Mouse (Mus musculus) MEL (cell line): ENCODE measurements around the gene Zfp28. TPM values are rescaled to one million over a fixed set of nuclear protein-coding genes. Genes with fewer than 3 reads are reported as not detected.

Experiments used
- DNase-seq: peaks from one replicate; pipeline ENCODE4 v3.0.0; 2011; ENCODE audit warnings: low read depth, low spot score
- H3K27ac ChIP-seq: 2 replicates; pipeline ENCODE4 v1.5.1; 2012; ENCODE audit warnings: low read depth, mild to moderate bottlenecking, control low read depth, low read length, moderate library complexity; ENCODE audit not compliant: control insufficient read depth
- H3K27me3 ChIP-seq, 2 experiments: fragments of 150-350 bp in 1 of 2; sonication (generic) in 1 of 2; 2 replicates each; pipeline ENCODE4 v1.6.1; 2012; ENCODE audit warnings: low read length in 2 of 2, mild to moderate bottlenecking in 2 of 2, improper control_type of control experiment in 1 of 2, moderate library complexity in 1 of 2; ENCODE audit not compliant: insufficient read depth in 2 of 2, control insufficient read depth in 1 of 2
- H3K36me3 ChIP-seq, 2 experiments: 2 replicates each; pipeline ENCODE4 v1.6.1; 2012 to 2014; ENCODE audit warnings: low read length in 2 of 2, improper control_type of control experiment in 1 of 2, inconsistent platforms in 1 of 2, mild to moderate bottlenecking in 1 of 2; ENCODE audit not compliant: insufficient read depth in 2 of 2, control insufficient read depth in 1 of 2
- H3K4me1 ChIP-seq, 2 experiments: fragments of 150-350 bp in 1 of 2; sonication (generic) in 1 of 2; 2 replicates each; pipeline ENCODE4 v1.6.1; 2012; ENCODE audit warnings: low read length in 2 of 2, improper control_type of control experiment in 1 of 2, mild to moderate bottlenecking in 1 of 2; ENCODE audit not compliant: insufficient read depth in 2 of 2, control insufficient read depth in 1 of 2
- H3K4me3 ChIP-seq, 2 experiments: fragments of 150-350 bp in 1 of 2; sonication (generic) in 1 of 2; 2 replicates each; pipeline ENCODE4 v1.5.1; 2012; ENCODE audit warnings: low read depth in 2 of 2, low read length in 2 of 2, mild to moderate bottlenecking in 2 of 2, moderate library complexity in 2 of 2, control low read depth in 1 of 2, improper control_type of control experiment in 1 of 2; ENCODE audit not compliant: control insufficient read depth in 1 of 2, insufficient read depth in 1 of 2
- H3K79me2 ChIP-seq: 2 replicates; pipeline ENCODE4 v1.6.1; 2012; ENCODE audit warnings: mild to moderate bottlenecking, low read length, moderate library complexity; ENCODE audit not compliant: control insufficient read depth, poor library complexity, insufficient read depth
- H3K9ac ChIP-seq: 2 replicates; pipeline ENCODE4 v1.6.1; 2012; ENCODE audit warnings: low read depth, mild to moderate bottlenecking, control low read depth, low read length, moderate library complexity; ENCODE audit not compliant: control insufficient read depth, poor library complexity, severe bottlenecking
- H3K9me3 ChIP-seq: fragments of 150-350 bp; sonication (generic); replicated peaks from 2 replicates; pipeline ENCODE4 v1.6.1; 2012; ENCODE audit warnings: mild to moderate bottlenecking, low read length, improper control_type of control experiment, moderate library complexity; ENCODE audit not compliant: insufficient read depth
- BHLHE40 ChIP-seq: IDR thresholded peaks from 2 replicates; pipeline ENCODE4 v1.6.1; 2012; ENCODE audit warnings: low read depth, mild to moderate bottlenecking, inconsistent platforms, low read length, improper control_type of control experiment, borderline replicate concordance
- E2F4 ChIP-seq: IDR thresholded peaks from 2 replicates; pipeline ENCODE4 v1.6.1; 2011; ENCODE audit warnings: low read depth, low read length, improper control_type of control experiment, borderline replicate concordance
- ETS1 ChIP-seq: IDR thresholded peaks from 2 replicates; pipeline ENCODE4 v1.6.1; 2012; ENCODE audit warnings: low read depth, mild to moderate bottlenecking, inconsistent platforms, low read length, improper control_type of control experiment, moderate library complexity
- HCFC1 ChIP-seq: IDR thresholded peaks from 2 replicates; pipeline ENCODE4 v1.6.1; 2012; ENCODE audit warnings: low read depth, mild to moderate bottlenecking, inconsistent platforms, low read length, improper control_type of control experiment, moderate library complexity
- JUND ChIP-seq: IDR thresholded peaks from 2 replicates; pipeline ENCODE4 v1.6.1; 2011; ENCODE audit warnings: low read depth, mild to moderate bottlenecking, improper control_type of control experiment, low read length
- KAT2A ChIP-seq: conservative IDR thresholded peaks from 2 replicates; pipeline ENCODE4 v1.6.1; 2012; ENCODE audit warnings: low read depth, low read length, improper control_type of control experiment, inconsistent platforms
- MAFK ChIP-seq: IDR thresholded peaks from 2 replicates; pipeline ENCODE4 v1.6.1; 2011; ENCODE audit warnings: low read depth, mild to moderate bottlenecking, low read length, improper control_type of control experiment, borderline replicate concordance
- MAX ChIP-seq: IDR thresholded peaks from 2 replicates; pipeline ENCODE4 v1.6.1; 2011; ENCODE audit warnings: low read length, improper control_type of control experiment
- MAZ ChIP-seq: IDR thresholded peaks from 2 replicates; pipeline ENCODE4 v1.6.1; 2012; ENCODE audit warnings: low read depth, mild to moderate bottlenecking, inconsistent platforms, low read length, improper control_type of control experiment
- MEF2A ChIP-seq: IDR thresholded peaks from 2 replicates; pipeline ENCODE4 v1.6.1; 2014; ENCODE audit warnings: low read depth, mild to moderate bottlenecking, inconsistent platforms, low read length, improper control_type of control experiment; ENCODE audit not compliant: poor library complexity, insufficient replicate concordance, severe bottlenecking; ENCODE audit errors: extremely low read depth
- NELFE ChIP-seq: IDR thresholded peaks from 2 replicates; pipeline ENCODE4 v1.6.1; 2011; ENCODE audit warnings: low read depth, low read length, improper control_type of control experiment
- NRF1 ChIP-seq: IDR thresholded peaks from 2 replicates; pipeline ENCODE4 v1.6.1; 2014; ENCODE audit warnings: low read depth, mild to moderate bottlenecking, inconsistent platforms, low read length, improper control_type of control experiment, moderate library complexity; ENCODE audit not compliant: poor library complexity, insufficient read depth, severe bottlenecking
- POLR2AphosphoS5 ChIP-seq: IDR thresholded peaks from 2 replicates; pipeline ENCODE4 v1.6.1; 2012; ENCODE audit warnings: low read depth, borderline replicate concordance, mild to moderate bottlenecking, inconsistent platforms, low read length, moderate library complexity, mixed read lengths
- RAD21 ChIP-seq: IDR thresholded peaks from 2 replicates; pipeline ENCODE4 v1.6.1; 2011; ENCODE audit warnings: mild to moderate bottlenecking, low read depth, low read length, improper control_type of control experiment
- RCOR1 ChIP-seq: IDR thresholded peaks from 2 replicates; pipeline ENCODE4 v1.6.1; 2012; ENCODE audit warnings: low read depth, mild to moderate bottlenecking, inconsistent platforms, low read length, improper control_type of control experiment
- SIN3A ChIP-seq: IDR thresholded peaks from 2 replicates; pipeline ENCODE4 v1.6.1; 2012; ENCODE audit warnings: low read length, improper control_type of control experiment, inconsistent platforms
- TBP ChIP-seq: IDR thresholded peaks from 2 replicates; pipeline ENCODE4 v1.8.0; 2011; ENCODE audit warnings: low read depth, low read length, improper control_type of control experiment
- TCF12 ChIP-seq: IDR thresholded peaks from 2 replicates; pipeline ENCODE4 v1.6.1; 2014; ENCODE audit warnings: low read depth, mild to moderate bottlenecking, inconsistent platforms, low read length, improper control_type of control experiment, moderate library complexity
- UBTF ChIP-seq: IDR thresholded peaks from 2 replicates; pipeline ENCODE4 v1.6.1; 2012; ENCODE audit warnings: low read depth, mild to moderate bottlenecking, inconsistent platforms, low read length, improper control_type of control experiment, moderate library complexity, borderline replicate concordance; ENCODE audit not compliant: insufficient read depth
- USF1 ChIP-seq: IDR thresholded peaks from 2 replicates; pipeline ENCODE4 v1.6.1; 2014; ENCODE audit warnings: low read depth, mild to moderate bottlenecking, inconsistent platforms, low read length, improper control_type of control experiment, moderate library complexity
- ZC3H11A ChIP-seq: IDR thresholded peaks from 2 replicates; pipeline ENCODE4 v1.6.1; 2012; ENCODE audit warnings: low read depth, mild to moderate bottlenecking, inconsistent platforms, low read length, improper control_type of control experiment
- ZNF384 ChIP-seq: IDR thresholded peaks from 2 replicates; pipeline ENCODE4 v1.6.1; 2012; ENCODE audit warnings: low read depth, mild to moderate bottlenecking, inconsistent platforms, low read length, improper control_type of control experiment
- polyA plus RNA-seq, 2 experiments: library from polyadenylated mRNA; stranded (reverse) in 1 of 2; unstranded in 1 of 2; fragments of >175 nt in 1 of 2; fragments of >200 nt in 1 of 2; gene quantifications; 2 replicates each; pipeline versions ENCODE4 v1.2.1 to v1.2.4; 2012; ENCODE audit warnings: low replicate concordance in 2 of 2, low read depth in 1 of 2; ENCODE audit not compliant: insufficient read length in 2 of 2, insufficient read depth in 1 of 2, missing spikeins in 1 of 2
- total RNA-seq: library from RNA; depleted of rRNA; stranded (reverse); fragments of 300-350 nt; gene quantifications from 2 replicates; pipeline ENCODE4 v1.2.3, GENCODE M21; 2012

The Zfp28 gene
- total and polyA plus RNA-seq, 3 experiments: 2.8 to 3.3 TPM; not detected in 1

GRCm38 (mm10) chr7:6363047-6363488, 20.0 kb upstream of the Zfp28 start, which contains the start of gene Zfp78 (continued):
- TF ChIP-seq MEF2A (no peak), MAFK (no peak), NRF1 (peak; percentile 88), MAX (no peak), SIN3A (peak; percentile 81), HCFC1 (no peak; the same call in none of the 2 replicates), POLR2AphosphoS5 (no peak), ZNF384 (no peak), KAT2A (no peak), E2F4 (no peak), JUND (no peak), NELFE (peak; percentile 61), TBP (no peak), UBTF (no peak), USF1 (no peak), ZC3H11A (no peak)

GRCm38 (mm10) chr7:6364761-6365160, 18.3 kb upstream of the Zfp28 start:
- H3K27ac ChIP-seq: no peak overlapping the region; the same call in 1 of the 2 replicates
- DNase-seq: peak; percentile 75
- H3K9me3 ChIP-seq: no peaks in the 10 kb centered on the region
- no peaks in the 10 kb centered on the region for H3K79me2 ChIP-seq
- H3K9ac ChIP-seq: no peak overlapping the region
- no peak for TF ChIP-seq ETS1
- TF ChIP-seq BHLHE40: no peak
- TF ChIP-seq SIN3A: no peak
- TF ChIP-seq KAT2A: no peak
- no peak for TF ChIP-seq MAZ
- TF ChIP-seq TCF12: no peak
- TF ChIP-seq ZNF384: no peak
- TF ChIP-seq RAD21: no peak
- TF ChIP-seq RCOR1: no peak
- H3K27me3 ChIP-seq: no peaks in the 10 kb centered on the region
- no peak overlapping the region for H3K4me3 ChIP-seq
- peaks cover 0 to 12% of the 10 kb centered on the region in 2 experiments; a peak in 2 of 4 replicates for H3K36me3 ChIP-seq
- H3K4me1 ChIP-seq: peaks cover 2 to 5% of the 10 kb centered on the region in 2 experiments; a peak in 3 of 4 replicates
